Mouse (Mus musculus): ENCODE measurements around the gene Bnip3.
A peak's percentile ranks its signal among the peaks of the same experiment; 100 is the strongest.

The Bnip3 gene

GRCm38 (mm10) chr7:138868316-138868715, 41.0 kb downstream of the Bnip3 start:
- DNase-seq (ENCODE audit: low read depth, low spot score), result no peak
- Histone ChIP-seq H3K36me3 (ENCODE audit: control insufficient read depth, insufficient read depth, low read length, poor library complexity, severe bottlenecking) (peaks cover 8% of the 10 kb centered on the region; the same call in 1 of the 2 replicates), H3K27me3 (ENCODE audit: control insufficient read depth, insufficient read depth, low read length, poor library complexity, severe bottlenecking) (no peaks in the 10 kb centered on the region; the same call in 1 of the 2 replicates)

GRCm38 (mm10) chr7:138867286-138867685, 42.0 kb downstream of the Bnip3 start:
- DNase-seq (ENCODE audit: low read depth, low spot score), result no peak
- peaks cover 6% of the 10 kb centered on the region; the same call in 1 of the 2 replicates for H3K36me3 ChIP-seq (ENCODE audit: control insufficient read depth, insufficient read depth, low read length, poor library complexity, severe bottlenecking)
- H3K27me3 ChIP-seq (ENCODE audit: control insufficient read depth, insufficient read depth, low read length, poor library complexity, severe bottlenecking), result no peaks in the 10 kb centered on the region; the same call in 1 of the 2 replicates

GRCm38 (mm10) chr7:138864776-138865175, 44.5 kb downstream of the Bnip3 start:
- no peaks in the 10 kb centered on the region for H3K27me3 ChIP-seq (ENCODE audit: control insufficient read depth, insufficient read depth, low read length, poor library complexity, severe bottlenecking)
- H3K36me3 ChIP-seq (ENCODE audit: control insufficient read depth, insufficient read depth, low read length, poor library complexity, severe bottlenecking), result no peaks in the 10 kb centered on the region; the same call in 1 of the 2 replicates
- DNase-seq (ENCODE audit: low read depth, low spot score), result no peak

DNA sequence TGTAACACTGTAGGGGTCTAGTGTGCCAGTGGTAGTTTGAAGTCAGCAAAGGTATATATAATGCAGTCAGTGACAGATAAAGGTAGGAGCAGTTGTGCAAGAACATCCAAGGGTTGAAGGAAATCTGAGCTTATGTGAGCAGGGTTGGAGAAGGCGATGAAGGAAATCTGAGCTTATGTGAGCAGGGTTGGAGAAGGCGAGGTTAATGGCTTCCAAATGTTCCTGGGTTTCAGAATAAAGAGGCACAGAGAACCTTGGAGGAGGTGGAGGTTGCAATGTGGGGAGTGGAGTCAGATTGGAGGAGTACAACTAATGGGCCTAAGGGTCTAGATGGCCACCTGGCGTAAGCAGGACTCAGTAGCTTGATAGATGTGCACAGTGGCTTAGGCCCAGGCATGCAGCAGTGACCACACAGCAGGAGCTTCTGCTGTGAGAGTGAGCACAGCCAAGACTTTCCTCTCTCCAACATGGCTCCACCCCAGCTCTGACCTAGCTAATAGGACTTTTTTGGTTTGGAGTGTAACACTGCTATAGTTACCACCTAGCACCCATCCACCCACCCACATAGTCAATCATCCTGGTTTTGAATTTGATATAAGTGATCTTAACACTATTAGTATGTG, 45.3 kb downstream of the Bnip3 start:
- DNase-seq (ENCODE audit: low read depth, low spot score), result no peak
- no peaks in the 10 kb centered on the region for H3K27me3 ChIP-seq (ENCODE audit: control insufficient read depth, insufficient read depth, low read length, poor library complexity, severe bottlenecking)
- no peaks in the 10 kb centered on the region; the same call in 1 of the 2 replicates for H3K36me3 ChIP-seq (ENCODE audit: control insufficient read depth, insufficient read depth, low read length, poor library complexity, severe bottlenecking)

DNA sequence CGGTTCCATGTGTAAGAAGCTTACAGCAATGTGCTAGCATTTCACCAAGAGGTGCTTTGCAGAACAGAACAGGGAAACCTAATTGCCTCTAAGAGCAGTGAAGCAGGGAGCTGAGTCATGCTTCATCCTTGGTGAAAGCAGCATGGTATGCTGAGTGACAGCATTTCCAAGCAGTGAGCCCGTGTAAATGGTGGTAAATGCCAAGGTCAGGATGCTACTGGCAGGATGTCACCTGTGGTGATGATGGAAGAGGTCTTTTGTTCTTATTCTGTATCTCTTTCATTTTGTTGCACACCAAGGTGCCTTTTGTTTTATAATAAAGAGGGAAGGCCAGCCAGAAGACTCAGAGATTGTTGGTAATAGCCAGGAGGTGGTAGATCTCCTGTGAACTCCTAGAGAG, 52.6 kb downstream of the Bnip3 start:
- DNase-seq (ENCODE audit: low read depth, low spot score), result no peak
- Histone ChIP-seq H3K36me3 (ENCODE audit: control insufficient read depth, insufficient read depth, low read length, poor library complexity, severe bottlenecking) (0 out of 2 replicates have a peak, but pooled peaks cover 2% of the 10 kb centered on the region), H3K27me3 (ENCODE audit: control insufficient read depth, insufficient read depth, low read length, poor library complexity, severe bottlenecking) (no peaks in the 10 kb centered on the region)

DNA sequence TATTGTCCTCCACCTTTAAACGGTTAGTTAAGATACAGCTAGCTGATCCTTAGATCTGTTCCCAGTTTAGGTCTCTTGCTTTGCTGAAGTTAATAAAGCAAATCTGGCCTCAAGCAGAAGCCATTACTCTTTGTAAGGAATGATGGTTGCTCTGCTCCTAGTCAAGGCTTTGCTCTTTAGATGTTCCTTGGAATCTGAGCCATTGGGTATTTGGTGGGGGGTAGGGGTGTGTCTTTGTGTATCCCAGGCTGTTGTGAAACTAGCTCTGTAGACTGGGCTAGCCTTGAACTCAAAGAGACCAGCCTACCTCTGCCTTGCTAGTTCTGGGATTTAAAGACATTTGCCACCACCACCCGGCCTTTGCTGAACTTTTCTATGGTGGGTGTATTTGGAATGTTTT, 55.1 kb downstream of the Bnip3 start:
- Histone ChIP-seq H3K36me3 (ENCODE audit: control insufficient read depth, insufficient read depth, low read length, poor library complexity, severe bottlenecking) (peaks cover 4% of the 10 kb centered on the region; the same call in 1 of the 2 replicates), H3K27me3 (ENCODE audit: control insufficient read depth, insufficient read depth, low read length, poor library complexity, severe bottlenecking) (no peaks in the 10 kb centered on the region)
- no peak for DNase-seq (ENCODE audit: low read depth, low spot score)

GRCm38 (mm10) chr7:138853417-138854031, 55.8 kb downstream of the Bnip3 start:
- Histone ChIP-seq H3K36me3 (ENCODE audit: control insufficient read depth, insufficient read depth, low read length, poor library complexity, severe bottlenecking) (peaks cover 4% of the 10 kb centered on the region; the same call in 1 of the 2 replicates), H3K27me3 (ENCODE audit: control insufficient read depth, insufficient read depth, low read length, poor library complexity, severe bottlenecking) (no peaks in the 10 kb centered on the region)
- no peak for DNase-seq (ENCODE audit: low read depth, low spot score)

GRCm38 (mm10) chr7:138850083-138850482, 59.2 kb downstream of the Bnip3 start:
- H3K27me3 ChIP-seq (ENCODE audit: control insufficient read depth, insufficient read depth, low read length, poor library complexity, severe bottlenecking), result no peaks in the 10 kb centered on the region
- no peak for DNase-seq (ENCODE audit: low read depth, low spot score)
- H3K36me3 ChIP-seq (ENCODE audit: control insufficient read depth, insufficient read depth, low read length, poor library complexity, severe bottlenecking), result peaks cover 3% of the 10 kb centered on the region; the same call in 1 of the 2 replicates

GRCm38 (mm10) chr7:138848028-138848920, 61.0 kb downstream of the Bnip3 start:
- no peak for DNase-seq (ENCODE audit: low read depth, low spot score)
- no peaks in the 10 kb centered on the region for H3K27me3 ChIP-seq (ENCODE audit: control insufficient read depth, insufficient read depth, low read length, poor library complexity, severe bottlenecking)

GRCm38 (mm10) chr7:138847316-138848027, 61.8 kb downstream of the Bnip3 start:
- peak; percentile 9 for DNase-seq (ENCODE audit: low read depth, low spot score)
- Histone ChIP-seq H3K36me3 (ENCODE audit: control insufficient read depth, insufficient read depth, low read length, poor library complexity, severe bottlenecking) (peaks cover 3% of the 10 kb centered on the region; the same call in 1 of the 2 replicates), H3K27me3 (ENCODE audit: control insufficient read depth, insufficient read depth, low read length, poor library complexity, severe bottlenecking) (no peaks in the 10 kb centered on the region)

More at GRCm38 (mm10) chr7:138848028-138848920, 61.0 kb downstream of the Bnip3 start:
- peaks cover 3% of the 10 kb centered on the region; the same call in 1 of the 2 replicates for H3K36me3 ChIP-seq (ENCODE audit: control insufficient read depth, insufficient read depth, low read length, poor library complexity, severe bottlenecking)

DNA sequence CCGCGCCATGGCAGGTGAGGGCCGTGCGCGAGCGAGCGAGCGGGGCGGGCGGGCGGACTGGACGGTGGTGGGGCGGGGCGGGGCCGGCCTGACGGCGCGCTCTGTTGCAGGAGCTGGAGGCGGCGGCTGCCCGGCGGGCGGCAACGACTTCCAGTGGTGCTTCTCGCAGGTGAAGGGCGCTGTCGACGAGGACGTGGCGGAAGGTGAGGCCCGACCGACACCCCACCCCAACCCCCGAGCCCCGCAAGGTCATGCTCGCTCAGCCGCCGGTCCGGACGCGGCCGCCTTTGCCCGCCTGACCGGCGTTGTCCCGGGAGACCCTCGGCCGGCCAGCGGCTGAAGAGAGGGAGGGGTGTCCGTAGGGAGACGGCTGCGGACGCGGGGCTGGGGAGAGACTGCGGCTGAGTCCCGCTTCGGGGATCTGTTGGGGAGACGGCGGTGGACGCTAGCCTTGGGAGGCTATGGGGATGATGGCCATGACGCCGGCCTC, 62.8 kb downstream of the Bnip3 start:
- H3K27me3 ChIP-seq (ENCODE audit: control insufficient read depth, insufficient read depth, low read length, poor library complexity, severe bottlenecking), result no peaks in the 10 kb centered on the region
- peaks cover 3% of the 10 kb centered on the region for H3K36me3 ChIP-seq (ENCODE audit: control insufficient read depth, insufficient read depth, low read length, poor library complexity, severe bottlenecking)
- DNase-seq (ENCODE audit: low read depth, low spot score), result no peak

DNA sequence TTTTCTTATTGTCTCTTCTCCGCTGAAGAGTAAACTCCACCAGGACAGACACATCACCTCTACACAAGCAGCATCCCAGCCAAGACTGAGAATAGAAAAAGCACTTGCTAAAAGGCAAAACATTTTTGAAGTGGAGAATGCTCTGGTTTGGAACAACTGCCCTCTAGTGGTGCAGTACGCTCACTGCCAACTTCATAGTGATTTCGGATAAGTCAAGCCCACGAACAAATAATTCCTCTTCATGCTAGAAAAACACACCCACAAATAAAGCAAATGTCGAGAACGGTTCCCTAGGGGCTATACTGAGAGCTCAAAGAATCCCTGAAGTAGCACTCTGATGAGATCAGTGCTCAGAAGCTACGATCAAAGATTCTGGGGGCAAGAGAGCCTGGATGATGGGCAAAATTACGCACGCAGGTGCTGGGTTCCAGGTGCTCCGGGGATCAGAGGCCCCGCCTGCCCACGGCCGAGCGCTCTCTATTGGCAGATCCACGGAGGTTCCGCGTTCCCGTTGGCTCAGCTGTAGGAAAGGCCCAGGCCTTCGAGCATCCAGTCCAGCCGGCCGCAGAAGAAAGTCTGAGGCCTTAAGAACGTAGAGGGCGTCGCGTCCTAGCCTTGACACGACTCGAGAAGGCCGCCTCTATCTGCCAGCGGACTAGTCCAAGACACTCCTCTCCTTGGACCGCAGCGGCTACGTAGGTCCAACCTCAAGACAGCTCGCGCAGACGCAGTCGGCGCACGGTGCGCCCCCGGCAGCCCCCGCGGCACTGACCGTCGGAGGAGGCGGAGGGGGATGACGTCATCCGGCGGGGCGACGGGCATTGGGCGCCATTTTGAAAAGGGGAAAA, 63.6 kb downstream of the Bnip3 start, which contains the start of the genes Ppp2r2d and Mapk1ip1:
Gene Ppp2r2d (plus strand): TSS at position 536 of the 848 bp plus-strand sequence.
Gene Mapk1ip1 (minus strand): TSS at position 730 of the 848 bp plus-strand sequence.
- peaks cover 3% of the 10 kb centered on the region for H3K36me3 ChIP-seq (ENCODE audit: control insufficient read depth, insufficient read depth, low read length, poor library complexity, severe bottlenecking)
- DNase-seq (ENCODE audit: low read depth, low spot score), result peak; percentile 98
- H3K27me3 ChIP-seq (ENCODE audit: control insufficient read depth, insufficient read depth, low read length, poor library complexity, severe bottlenecking), result no peaks in the 10 kb centered on the region

- DNase-seq (ENCODE audit: low read depth, low spot score), result no peak
- Histone ChIP-seq H3K27me3 (ENCODE audit: control insufficient read depth, insufficient read depth, low read length, poor library complexity, severe bottlenecking) (no peaks in the 10 kb centered on the region), H3K36me3 (ENCODE audit: control insufficient read depth, insufficient read depth, low read length, poor library complexity, severe bottlenecking) (peaks cover 3% of the 10 kb centered on the region)
Observed at GRCm38 (mm10) chr7:138845111-138845510, 64.2 kb downstream of the Bnip3 start.
